In genomic region chr8:26590591-26591212, GRCm38 (mm10) we compare ENCODE assay signal across 24 mouse cellular contexts.
A peak's percentile ranks its signal among the peaks of the same experiment; 100 is the strongest.
DNase-seq lines count a peak whose midpoint lies in the region; ATAC-seq lines count a peak whose summit lies in the region.
"Had no signal": no experiment of that assay in that cellular context is flagged by ENCODE, and none has a peak within 500 bp of the region (broad histone marks: within the 10 kb centered on the region; RNA-seq: fewer than 3 reads in every experiment).

No protein-coding gene starts in this region.

- DNase-seq in cerebellum, adult 9-10 months = peak; percentile 21
- DNase-seq in cerebellum, adult 8-10 months = no peak
- peak; percentile 21 for DNase-seq in midbrain, embryonic 11.5 days (ENCODE audit: low spot score, missing footprints)
- DNase-seq in midbrain, embryonic 14.5 days = no peak
- peak; percentile 21 for DNase-seq in forelimb bud, embryonic 11.5 days (ENCODE audit: low read depth, low spot score)
- DNase-seq in retina, embryonic 14.5 days (ENCODE audit: low spot score) = peak; percentile 51
- no peak for DNase-seq in right cerebral cortex, adult 2 months (ENCODE audit: low spot score in 2 of 2)
- no peak for DNase-seq in adrenal gland, adult 2 months
- DNase-seq: adrenal gland, adult 8-10 months; forebrain, postnatal 0 days; gastrocnemius, postnatal 25 days; heart, adult 2 months; kidney, adult 9 months; kidney, postnatal 4 days; liver, postnatal 0 days; right cerebral cortex, adult 18-20 months; thymus, adult 2 months; thymus, postnatal 4 days had no signal

- no peaks in the 10 kb centered on the region for H3K27me3 ChIP-seq in midbrain, embryonic 11.5 days (ENCODE audit: control insufficient read depth, insufficient read depth, low read length)
- H3K27me3 ChIP-seq in midbrain, embryonic 14.5 days (ENCODE audit: control insufficient read depth, insufficient read depth, low read length) = no peaks in the 10 kb centered on the region
- H3K27me3 ChIP-seq: hindbrain, embryonic 13.5 days had no signal

- H3K27ac ChIP-seq in midbrain, embryonic 11.5 days (ENCODE audit: low read depth, low read length) = no peak overlapping the region
- no peak overlapping the region for H3K27ac ChIP-seq in midbrain, embryonic 14.5 days (replicated peaks; ENCODE audit: low read depth, low read length)
- H3K27ac ChIP-seq: embryonic facial prominence, embryonic 10.5 days; heart, adult 2 months; hindbrain, embryonic 13.5 days; macrophage had no signal

- H3K4me1 ChIP-seq in midbrain, embryonic 11.5 days (ENCODE audit: control insufficient read depth, insufficient read depth, low read length) = no peaks in the 10 kb centered on the region
- H3K4me1 ChIP-seq in midbrain, embryonic 14.5 days (ENCODE audit: control insufficient read depth, insufficient read depth, low read length) = 0 out of 2 replicates have a peak, but pooled peaks cover 6% of the 10 kb centered on the region

- no peak overlapping the region for H3K9ac ChIP-seq in midbrain, embryonic 11.5 days (ENCODE audit: low read length)
- no peak overlapping the region for H3K9ac ChIP-seq in midbrain, embryonic 14.5 days (replicated peaks; ENCODE audit: low read length)
- H3K9ac ChIP-seq: forebrain, postnatal 0 days; hindbrain, embryonic 13.5 days; liver, postnatal 0 days had no signal

- no peaks in the 10 kb centered on the region for H3K36me3 ChIP-seq in midbrain, embryonic 11.5 days (ENCODE audit: control insufficient read depth, insufficient read depth, low read length)
- no peaks in the 10 kb centered on the region for H3K36me3 ChIP-seq in midbrain, embryonic 14.5 days (ENCODE audit: control insufficient read depth, insufficient read depth, low read length)
- H3K36me3 ChIP-seq: embryonic facial prominence, embryonic 10.5 days; hindbrain, embryonic 13.5 days had no signal

- H3K4me3 ChIP-seq in midbrain, embryonic 11.5 days (ENCODE audit: low read depth, low read length) = no peak overlapping the region
- H3K4me3 ChIP-seq in midbrain, embryonic 14.5 days (replicated peaks; ENCODE audit: low read depth, low read length) = no peak overlapping the region
- H3K4me3 ChIP-seq: embryonic facial prominence, embryonic 10.5 days; heart, adult 2 months; hindbrain, embryonic 13.5 days had no signal

- WGBS in midbrain, embryonic 11.5 days = 82% methylated on average over 2 of the region's 2 CpGs
- WGBS in midbrain, embryonic 14.5 days = 86% methylated on average over 2 of the region's 2 CpGs

- no peak for ATAC-seq in midbrain, embryonic 11.5 days (ENCODE audit: low FRiP score)
- ATAC-seq in midbrain, embryonic 14.5 days (ENCODE audit: low FRiP score, low TSS enrichment) = no peak
- ATAC-seq: forebrain, postnatal 0 days; inflammation-experienced regulatory T-cells, adult 6 months; liver, postnatal 0 days; lung, postnatal 0 days had no signal

- H3K4me2 ChIP-seq in midbrain, embryonic 11.5 days = no peak overlapping the region
- H3K4me2 ChIP-seq in midbrain, embryonic 14.5 days (ENCODE audit: low read length) = no peak overlapping the region
- H3K4me2 ChIP-seq: hindbrain, embryonic 13.5 days; liver, embryonic 11.5 days had no signal

- no peaks in the 10 kb centered on the region for H3K9me3 ChIP-seq in midbrain, embryonic 11.5 days (ENCODE audit: control insufficient read depth, low read length)
- no peaks in the 10 kb centered on the region for H3K9me3 ChIP-seq in midbrain, embryonic 14.5 days (ENCODE audit: control insufficient read depth, low read length)
- H3K9me3 ChIP-seq: embryonic facial prominence, embryonic 10.5 days; hindbrain, embryonic 13.5 days had no signal

Comparison
In these comparisons a context has a peak if more than half of its experiments do, and no peak if none do; other contexts are left out.
1. DNase-seq: peak in cerebellum, adult 9-10 months (single experiment), midbrain, embryonic 11.5 days (single experiment), forelimb bud, embryonic 11.5 days (single experiment) and retina, embryonic 14.5 days (single experiment); none in cerebellum, adult 8-10 months (single experiment), midbrain, embryonic 14.5 days (single experiment), right cerebral cortex, adult 2 months (0 of 2) and adrenal gland, adult 2 months (single experiment).